Comparison of ENCODE assay signal across 14 mouse cellular contexts in genomic region chr1:152409356-152409755, GRCm38 (mm10). TPM values are rescaled to one million over a fixed set of nuclear protein-coding genes. Genes with fewer than 3 reads are reported as not detected.
"Had no signal": no experiment of that assay in that cellular context is flagged by ENCODE, and none has a peak within 500 bp of the region (broad histone marks: within the 10 kb centered on the region; RNA-seq: fewer than 3 reads in every experiment).

No protein-coding gene starts in this region.

- ATAC-seq: hindbrain, postnatal 0 days; inflammation-experienced regulatory T-cells, adult 6 months; intestine, embryonic 16.5 days; liver, postnatal 0 days; lung, postnatal 0 days; midbrain, embryonic 16.5 days had no signal

- DNase-seq: kidney, adult 2 months; layer of hippocampus, postnatal 36 days; liver, postnatal 0 days; lung, embryonic 14.5 days; spleen, adult 18-20 months; thymus, adult 2 months; thymus, postnatal 14 days; thymus, postnatal 4 days had no signal

RNA-seq across cellular contexts. Expression of gene Colgalt2, which starts 9.7 kb away (rescaled TPM):
- total RNA-seq: megakaryocyte, adult 5-6 weeks had no signal
